ENCODE assay signal across 28 mouse cellular contexts in genomic region chr1:130629521-130629920, GRCm38 (mm10). TPM values are rescaled to one million over a fixed set of nuclear protein-coding genes. Genes with fewer than 3 reads are reported as not detected.
"Had no signal": no experiment of that assay in that cellular context is flagged by ENCODE, and none has a peak within 500 bp of the region (broad histone marks: within the 10 kb centered on the region; RNA-seq: fewer than 3 reads in every experiment).

Zp3r (minus strand) TSS chr1:130629621.

- DNase-seq: gastrocnemius, adult 2 months; gastrocnemius, postnatal 10 days; gastrocnemius, postnatal 25 days; heart, adult 18-20 months; heart, postnatal 14 days; heart, postnatal 36 days; kidney, adult 11 months; kidney, adult 2 months; kidney, adult 9 months; kidney, postnatal 14 days; kidney, postnatal 36 days; layer of hippocampus, adult 9-11 months; layer of hippocampus, postnatal 36 days; liver had no signal

RNA-seq across cellular contexts. Expression of gene Zp3r, which starts in this region (rescaled TPM):
- polyA plus RNA-seq: frontal cortex, adult 2 months; heart, embryonic 10.5 days; heart, embryonic 12.5 days; heart, embryonic 14.5 days; hindbrain, embryonic 11.5 days; hindbrain, embryonic 13.5 days; hindbrain, embryonic 15.5 days; hindbrain, postnatal 0 days; kidney, adult 2 months; kidney, embryonic 15.5 days; kidney, postnatal 0 days; large intestine, adult 2 months; limb, embryonic 10.5 days; limb, embryonic 12.5 days; limb, embryonic 14.5 days had no signal
